In the genomic region with DNA sequence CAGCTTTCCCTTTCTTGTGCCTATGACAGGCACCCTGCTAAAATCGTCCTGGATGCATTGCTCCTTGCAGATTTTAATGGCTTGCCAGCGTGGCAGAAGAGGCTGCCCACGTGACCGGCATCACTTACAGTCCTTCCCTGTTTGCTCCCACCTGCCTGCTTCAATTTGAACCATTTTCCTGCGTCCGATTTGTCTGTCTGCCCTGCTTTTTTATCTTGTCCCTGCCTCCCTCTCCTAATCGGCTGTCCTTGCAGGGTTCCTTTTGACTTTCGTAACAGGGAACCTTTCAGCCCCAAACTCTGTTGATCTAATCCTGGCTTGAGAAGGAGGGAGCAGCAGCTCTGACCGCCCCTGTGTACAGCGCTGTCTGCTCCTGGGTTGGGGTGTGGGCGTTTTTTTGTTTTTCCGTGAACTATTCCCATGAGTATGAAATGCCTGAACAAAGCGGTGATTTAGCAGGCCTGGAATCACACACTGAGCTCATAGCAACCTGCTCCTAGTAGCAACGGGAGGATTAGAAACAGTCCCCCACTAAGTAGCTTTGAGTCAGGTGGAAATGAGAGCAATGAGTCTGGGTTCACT, we compare ENCODE assay signal across 8 mouse cellular contexts. TPM values are rescaled to one million over a fixed set of nuclear protein-coding genes. Genes with fewer than 3 reads are reported as not detected.
A peak's percentile ranks its signal among the peaks of the same experiment; 100 is the strongest.
DNase-seq lines count a peak whose midpoint lies in the region; ATAC-seq and TF ChIP-seq lines count a peak whose summit lies in the region.

No protein-coding gene starts in this region.

- no peak for TF ChIP-seq EP300 in liver, embryonic 14.5 days (IDR thresholded peaks at IDR 0.05; ENCODE audit: low read depth)

- 0 out of 2 replicates have a peak, but pooled peaks cover 2% of the 10 kb centered on the region for H3K27me3 ChIP-seq in erythroblast, embryonic 14.5 days (ENCODE audit: control insufficient read depth)
- no peaks in the 10 kb centered on the region for H3K27me3 ChIP-seq in forebrain, embryonic 14.5 days (replicated peaks; ENCODE audit: control insufficient read depth, insufficient read depth, low read length)
- no peaks in the 10 kb centered on the region for H3K27me3 ChIP-seq in intestine, embryonic 16.5 days (replicated peaks; ENCODE audit: control insufficient read depth, insufficient read depth, low read length)
- no peaks in the 10 kb centered on the region for H3K27me3 ChIP-seq in liver, embryonic 14.5 days (ENCODE audit: control insufficient read depth, insufficient read depth, low read length)

- H3K36me3 ChIP-seq in erythroblast, embryonic 14.5 days (ENCODE audit: control insufficient read depth), result peaks cover 47% of the 10 kb centered on the region
- H3K36me3 ChIP-seq in forebrain, embryonic 14.5 days (ENCODE audit: control insufficient read depth, insufficient read depth, low read length), result no peaks in the 10 kb centered on the region
- H3K36me3 ChIP-seq in intestine, embryonic 16.5 days (ENCODE audit: control insufficient read depth, insufficient read depth, low read length), result no peaks in the 10 kb centered on the region
- H3K36me3 ChIP-seq in liver, embryonic 14.5 days (replicated peaks; ENCODE audit: control insufficient read depth, insufficient read depth, low read depth), result no peaks in the 10 kb centered on the region

- no peak overlapping the region for H3K27ac ChIP-seq in forebrain, embryonic 14.5 days (ENCODE audit: low read depth, low read length)
- H3K27ac ChIP-seq in intestine, embryonic 16.5 days (ENCODE audit: low read length), result no peak overlapping the region
- peak overlapping the region; percentile 21 for H3K27ac ChIP-seq in liver, embryonic 14.5 days

- ATAC-seq in erythroblast, adult 5-6 weeks (replicated peaks; ENCODE audit: low FRiP score, poor library complexity, severe bottlenecking), result no peak
- ATAC-seq in forebrain, embryonic 14.5 days, result peak; percentile 88
- peak; percentile 60 for ATAC-seq in intestine, embryonic 16.5 days
- ATAC-seq in liver, embryonic 14.5 days (ENCODE audit: insufficient read depth), result peak; percentile 34
- ATAC-seq in monocyte, adult 5-6 weeks (replicated peaks; ENCODE audit: insufficient number of reproducible peaks, low FRiP score, low TSS enrichment, poor library complexity, severe bottlenecking), result no peak

- peak; percentile 15 to 30 for DNase-seq in adrenal gland, postnatal 36 days
- DNase-seq in forebrain, embryonic 14.5 days (ENCODE audit: low spot score), result peak; percentile 65
- no peak for DNase-seq in liver, embryonic 14.5 days (ENCODE audit: low read depth in 3 of 3, low spot score in 3 of 3)
- DNase-seq in right cerebral cortex, postnatal 4 days, result peak; percentile 13

- no peak for TF ChIP-seq CTCF in liver, embryonic 14.5 days (IDR thresholded peaks at IDR 0.05; ENCODE audit: low read depth)

- H3K4me1 ChIP-seq in erythroblast, embryonic 14.5 days (ENCODE audit: control insufficient read depth), result peaks cover 74% of the 10 kb centered on the region
- H3K4me1 ChIP-seq in forebrain, embryonic 14.5 days (ENCODE audit: control insufficient read depth, insufficient read depth, low read length), result peaks cover 4% of the 10 kb centered on the region; the same call in 1 of the 2 replicates
- 0 out of 2 replicates have a peak, but pooled peaks cover 4% of the 10 kb centered on the region for H3K4me1 ChIP-seq in intestine, embryonic 16.5 days (ENCODE audit: control insufficient read depth, insufficient read depth, low read length)
- peaks cover 33 to 45% of the 10 kb centered on the region in 2 experiments for H3K4me1 ChIP-seq in liver, embryonic 14.5 days (replicated peaks; ENCODE audit: control insufficient read depth in 2 of 2, insufficient read depth in 2 of 2, low read length in 1 of 2)

- H3K9ac ChIP-seq in forebrain, embryonic 14.5 days (ENCODE audit: low read length), result peak overlapping the region; percentile 35
- peak overlapping the region; percentile 20 for H3K9ac ChIP-seq in intestine, embryonic 16.5 days (ENCODE audit: low read depth, low read length)
- peak overlapping the region; percentile 29; the same call in 1 of the 2 replicates for H3K9ac ChIP-seq in liver, embryonic 14.5 days (replicated peaks)

- WGBS in forebrain, embryonic 14.5 days, result under 1% methylated on average over 14 of the region's 14 CpGs
- 8% methylated on average over 14 of the region's 14 CpGs for WGBS in intestine, embryonic 16.5 days
- 29% methylated on average over 14 of the region's 14 CpGs for WGBS in liver, embryonic 14.5 days (ENCODE audit: insufficient replicate concordance)

- peak overlapping the region; percentile 51 for H3K4me2 ChIP-seq in forebrain, embryonic 14.5 days (ENCODE audit: low read length)
- H3K4me2 ChIP-seq in intestine, embryonic 16.5 days (ENCODE audit: low read depth, low read length), result peak overlapping the region; percentile 48
- peak overlapping the region; percentile 59 for H3K4me2 ChIP-seq in liver, embryonic 14.5 days (ENCODE audit: low read depth)

- peak overlapping the region; percentile 40 for H3K4me3 ChIP-seq in erythroblast, embryonic 14.5 days (replicated peaks)
- peak overlapping the region; percentile 23 for H3K4me3 ChIP-seq in forebrain, embryonic 14.5 days (ENCODE audit: low read depth, low read length)
- peak overlapping the region; percentile 27 for H3K4me3 ChIP-seq in intestine, embryonic 16.5 days (ENCODE audit: low read length)
- H3K4me3 ChIP-seq in liver, embryonic 14.5 days (ENCODE audit: insufficient read depth in 1 of 2, low read depth in 2 of 2, low read length in 2 of 2), result peak overlapping the region; percentile 3 to 11; a peak in 3 of 4 replicates

- H3K9me3 ChIP-seq in erythroblast, embryonic 14.5 days (ENCODE audit: control insufficient read depth, low read length), result no peaks in the 10 kb centered on the region
- no peaks in the 10 kb centered on the region for H3K9me3 ChIP-seq in forebrain, embryonic 14.5 days (replicated peaks; ENCODE audit: control insufficient read depth, low read length)
- H3K9me3 ChIP-seq in intestine, embryonic 16.5 days (ENCODE audit: control insufficient read depth, low read length), result no peaks in the 10 kb centered on the region
- no peaks in the 10 kb centered on the region for H3K9me3 ChIP-seq in liver, embryonic 14.5 days (ENCODE audit: control insufficient read depth, low read length)

RNA-seq across cellular contexts. Expression of a gene that starts 51.2 kb away (rescaled TPM):
- polyA plus RNA-seq in erythroblast, embryonic 14.5 days (2012), result 3.5 and 6.6 TPM in 2 replicates
- 213 and 257 TPM in 2 replicates for total RNA-seq in erythroblast, adult 5-6 weeks (2015; ENCODE audit: low replicate concordance)
- 160 and 229 TPM in 2 replicates for total RNA-seq in erythroblast, adult 5-6 weeks (2017; ENCODE audit: low replicate concordance)
- total RNA-seq in adrenal gland, postnatal 36 days (2021), result 10 to 100 TPM; 49.5 to 51.6 TPM
- 31.6 and 33.3 TPM in 2 replicates for polyA plus RNA-seq in forebrain, embryonic 14.5 days (2014; fragmentation: Nextera tagmentation; extraction: Ambion mirVana)
- 6.1 and 7.5 TPM in 2 replicates for polyA plus RNA-seq in intestine, embryonic 16.5 days (2015; fragmentation: Nextera tagmentation; extraction: Ambion mirVana)
- 6.6 and 16.2 TPM in 2 replicates for polyA plus RNA-seq in liver, embryonic 14.5 days (2012; rRNA removed)
- polyA plus RNA-seq in liver, embryonic 14.5 days (2014; fragmentation: Nextera tagmentation; extraction: Ambion mirVana), result 19.2 and 25.2 TPM in 2 replicates
- total RNA-seq in monocyte, adult 5-6 weeks (2017), result 10.7 to 49.6 TPM (median 27.6 TPM) in 3 replicates

Comparison
In these comparisons a context has a peak if more than half of its experiments do, and no peak if none do; other contexts are left out.
1. ATAC-seq: peak in forebrain, embryonic 14.5 days (single experiment), intestine, embryonic 16.5 days (single experiment) and liver, embryonic 14.5 days (single experiment); none in erythroblast, adult 5-6 weeks (single experiment) and monocyte, adult 5-6 weeks (single experiment).
2. DNase-seq: peak in adrenal gland, postnatal 36 days (2 of 2), forebrain, embryonic 14.5 days (single experiment) and right cerebral cortex, postnatal 4 days (single experiment); none in liver, embryonic 14.5 days (0 of 3).
3. Peak in every context shown above with its lines, with median percentiles within 50 percentile points of each other: H3K4me3 ChIP-seq, H3K4me2 ChIP-seq and H3K9ac ChIP-seq.